11 mouse cellular contexts compared by ENCODE assay signal in the genomic region with DNA sequence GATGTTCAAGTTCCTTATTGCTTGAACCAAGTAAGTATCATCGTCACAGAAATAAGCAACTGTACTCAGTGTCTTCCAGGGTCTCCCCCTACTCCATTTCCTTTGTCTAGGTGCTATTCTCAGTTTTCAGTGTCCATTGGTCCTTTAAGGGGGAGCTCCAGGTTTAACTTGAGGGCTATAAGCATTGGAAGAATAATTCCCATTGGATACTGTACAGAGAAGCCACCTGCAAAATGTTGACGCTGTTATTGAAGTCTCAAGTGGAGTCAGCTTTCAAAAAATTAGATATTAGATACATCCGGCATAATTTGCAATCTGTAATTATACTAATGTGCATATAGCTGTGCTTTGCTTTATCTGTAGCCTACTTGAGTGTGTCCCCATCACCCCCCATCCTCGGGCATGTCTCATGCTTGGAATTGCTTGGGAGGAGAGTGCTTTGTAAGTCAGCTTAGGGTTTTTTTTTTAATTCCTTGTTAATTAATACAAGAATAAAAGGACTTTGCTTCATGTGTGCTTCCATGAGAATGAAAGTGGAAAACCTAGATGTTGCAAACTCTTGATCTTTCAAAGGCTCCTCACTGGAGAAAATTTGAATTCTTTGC.
A peak's percentile ranks its signal among the peaks of the same experiment; 100 is the strongest.
DNase-seq lines count a peak whose midpoint lies in the region; ATAC-seq and TF ChIP-seq lines count a peak whose summit lies in the region.
"Had no signal": no experiment of that assay in that cellular context is flagged by ENCODE, and none has a peak within 500 bp of the region (broad histone marks: within the 10 kb centered on the region; RNA-seq: fewer than 3 reads in every experiment).

No protein-coding gene starts in this region.

- no peaks in the 10 kb centered on the region for H3K27me3 ChIP-seq in forebrain, embryonic 14.5 days (replicated peaks; ENCODE audit: control insufficient read depth, insufficient read depth, low read length)
- H3K27me3 ChIP-seq in limb, embryonic 15.5 days: no peaks in the 10 kb centered on the region
- H3K27me3 ChIP-seq in stomach, embryonic 16.5 days (ENCODE audit: control insufficient read depth, insufficient read depth, low read length): no peaks in the 10 kb centered on the region

- H3K4me1 ChIP-seq in forebrain, embryonic 14.5 days (ENCODE audit: control insufficient read depth, insufficient read depth, low read length): peaks cover 38% of the 10 kb centered on the region
- peaks cover 40% of the 10 kb centered on the region for H3K4me1 ChIP-seq in limb, embryonic 15.5 days
- peaks cover 32% of the 10 kb centered on the region for H3K4me1 ChIP-seq in stomach, embryonic 16.5 days (ENCODE audit: control insufficient read depth, insufficient read depth, low read length)

- H3K4me3 ChIP-seq in layer of hippocampus, adult 2 months: peak overlapping the region; percentile 65
- H3K4me3 ChIP-seq in forebrain, embryonic 14.5 days (ENCODE audit: low read depth, low read length): peak overlapping the region; percentile 82
- peak overlapping the region; percentile 19; the same call in 1 of the 2 replicates for H3K4me3 ChIP-seq in limb, embryonic 15.5 days
- H3K4me3 ChIP-seq in stomach, embryonic 16.5 days (replicated peaks; ENCODE audit: low read length): no peak overlapping the region

- H3K4me2 ChIP-seq in forebrain, embryonic 14.5 days (ENCODE audit: low read length): peak overlapping the region; percentile 76
- peak overlapping the region; percentile 33 for H3K4me2 ChIP-seq in limb, embryonic 15.5 days
- peak overlapping the region; percentile 53 for H3K4me2 ChIP-seq in stomach, embryonic 16.5 days (ENCODE audit: low read depth, low read length)

- WGBS in forebrain, embryonic 14.5 days: 42% methylated on average over 4 of the region's 4 CpGs
- WGBS in limb, embryonic 15.5 days: 60% methylated on average over 4 of the region's 4 CpGs
- WGBS in stomach, embryonic 16.5 days: 69% methylated on average over 4 of the region's 4 CpGs

- ATAC-seq in forebrain, embryonic 14.5 days: no peak
- no peak for ATAC-seq in limb, embryonic 15.5 days (ENCODE audit: insufficient number of reproducible peaks, low FRiP score, low TSS enrichment, low read depth)
- ATAC-seq in stomach, embryonic 16.5 days (ENCODE audit: insufficient read depth, low FRiP score): no peak

- TF ChIP-seq CTCF in layer of hippocampus, adult 2 months (conservative IDR thresholded peaks at IDR 0.05): no peak

- H3K27ac ChIP-seq in layer of hippocampus, adult 2 months: peak overlapping the region; percentile 79
- peak overlapping the region; percentile 97 for H3K27ac ChIP-seq in forebrain, embryonic 14.5 days (ENCODE audit: low read depth, low read length)
- H3K27ac ChIP-seq in limb, embryonic 15.5 days: peak overlapping the region; percentile 67
- peak overlapping the region; percentile 29; the same call in 1 of the 2 replicates for H3K27ac ChIP-seq in stomach, embryonic 16.5 days (ENCODE audit: low read length)
- H3K27ac ChIP-seq: macrophage had no signal

- H3K9me3 ChIP-seq in forebrain, embryonic 14.5 days (replicated peaks; ENCODE audit: control insufficient read depth, low read length): no peaks in the 10 kb centered on the region
- no peaks in the 10 kb centered on the region for H3K9me3 ChIP-seq in limb, embryonic 15.5 days
- no peaks in the 10 kb centered on the region for H3K9me3 ChIP-seq in stomach, embryonic 16.5 days (replicated peaks; ENCODE audit: control insufficient read depth, low read length)

- H3K36me3 ChIP-seq in forebrain, embryonic 14.5 days (ENCODE audit: control insufficient read depth, insufficient read depth, low read length): peaks cover 66% of the 10 kb centered on the region
- peaks cover 32% of the 10 kb centered on the region for H3K36me3 ChIP-seq in limb, embryonic 15.5 days
- H3K36me3 ChIP-seq in stomach, embryonic 16.5 days (ENCODE audit: control insufficient read depth, insufficient read depth, low read length): peaks cover 8% of the 10 kb centered on the region; the same call in 1 of the 2 replicates

- intact Hi-C loops in left cerebral cortex, postnatal 4 days (cut with DNase I): loop anchor here (5.0 kb wide), 2 partner anchors 305 to 360 kb away; no protein-coding TSS in a partner anchor

- no peak for DNase-seq in layer of hippocampus, adult 2 months (ENCODE audit: low spot score in 2 of 2)
- DNase-seq in layer of hippocampus, postnatal 36 days: no peak
- DNase-seq in forebrain, embryonic 14.5 days (ENCODE audit: low spot score): peak; percentile 59
- no peak for DNase-seq in Muller cell, postnatal 12 days (ENCODE audit: inconsistent ontology term)
- no peak for DNase-seq in cerebellum, adult 11 months
- DNase-seq in left cerebral cortex, postnatal 4 days: no peak
- DNase-seq: adrenal gland, adult 8-10 months; thymus, postnatal 25 days had no signal

- peak overlapping the region; percentile 100 for H3K9ac ChIP-seq in forebrain, embryonic 14.5 days (ENCODE audit: low read length)
- H3K9ac ChIP-seq in limb, embryonic 15.5 days: 0 out of 2 replicates have a peak overlapping the region, but pooled peaks have one; percentile 8
- H3K9ac ChIP-seq in stomach, embryonic 16.5 days (ENCODE audit: low read length): no peak overlapping the region

Comparison
In these comparisons a context has a peak if more than half of its experiments do, and no peak if none do; other contexts are left out.
1. H3K27ac ChIP-seq: peak in every context shown above with its lines; median percentile 97 in forebrain, embryonic 14.5 days; 79 in layer of hippocampus, adult 2 months; 67 in limb, embryonic 15.5 days; 29 in stomach, embryonic 16.5 days.